Mouse (Mus musculus) cerebellum, postnatal 25 days (tissue): ENCODE measurements around the gene Vmn2r121.

ENCODE experiments used
- DNase-seq, 2 experiments: peaks; one replicate each; pipeline ENCODE4 v3.0.0; 2021; ENCODE audit warnings: mixed read lengths in 2 of 2

Vmn2r121 gene

GRCm38 (mm10) chrX:124135852-124136251 lies at the start of gene Vmn2r121:
Gene Vmn2r121 (minus strand): TSS chrX:124135952.
- no peak for DNase-seq
